Mouse (Mus musculus) cerebellum, adult 11-12 months (tissue): ENCODE data around the gene Psg23.
"Not testable (repeated sequence)": the region's sequence is repeated elsewhere in the genome, so short reads cannot be mapped to it uniquely, and the experiment has no call there.

ENCODE experiments used
- DNase-seq: peaks from one replicate; pipeline ENCODE4 v3.0.0; 2022

Psg23 gene

GRCm38 (mm10) chr7:18616401-18616800 is at the start of gene Psg23:
Gene Psg23, minus strand, starts transcription at chr7:18616501.
- not testable (repeated sequence) for DNase-seq

DNA sequence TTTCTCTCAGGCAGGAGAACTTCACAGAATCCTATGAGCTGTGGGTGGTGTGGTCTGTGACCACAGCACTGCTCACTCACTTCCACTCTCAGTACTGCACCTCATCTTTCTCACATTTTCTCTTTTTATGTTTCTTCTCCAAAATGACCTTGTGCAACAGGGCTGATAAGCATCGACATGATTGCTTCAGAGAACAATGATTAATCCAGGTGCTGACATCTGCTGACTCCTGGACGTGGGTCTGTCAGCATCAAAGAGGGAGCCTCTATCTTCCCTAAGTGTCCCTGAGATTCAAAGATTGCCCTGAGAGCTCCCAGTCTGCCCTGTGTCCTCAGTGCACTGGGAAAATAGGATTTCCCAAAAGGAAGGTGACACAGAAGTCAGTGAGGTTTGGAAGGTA is 40.3 kb upstream of the Psg23 start, which contains the start of gene Psg21:
Gene Psg21 (minus strand): TSS at position 101 of the 400 bp plus-strand sequence.
- not testable (repeated sequence) for DNase-seq

GRCm38 (mm10) chr7:18626921-18627320 is 10.6 kb upstream of the Psg23 start:
- DNase-seq: not testable (repeated sequence)

- no peak for DNase-seq
Measured at GRCm38 (mm10) chr7:18567205-18567604, 49.1 kb downstream of the Psg23 start, which contains the start of gene Psg27. Gene Psg27, minus strand, starts transcription at chr7:18567305.

- no peak for DNase-seq
Measured at GRCm38 (mm10) chr7:18559850-18560249, 56.5 kb downstream of the Psg23 start.
